ENCODE assay signal across 9 mouse cellular contexts in genomic region chr2:134481759-134482158, GRCm38 (mm10).
DNase-seq lines count a peak whose midpoint lies in the region; ATAC-seq lines count a peak whose summit lies in the region.
"Had no signal": no experiment of that assay in that cellular context is flagged by ENCODE, and none has a peak within 500 bp of the region (broad histone marks: within the 10 kb centered on the region; RNA-seq: fewer than 3 reads in every experiment).

No protein-coding gene starts in this region.

- 8% methylated on average over 8 of the region's 8 CpGs for WGBS in liver, embryonic 13.5 days (ENCODE audit: insufficient replicate concordance)

- no peaks in the 10 kb centered on the region for H3K27me3 ChIP-seq in liver, embryonic 13.5 days

- H3K4me2 ChIP-seq in liver, embryonic 13.5 days: no peak overlapping the region
- H3K4me2 ChIP-seq: hindbrain, embryonic 15.5 days had no signal

- peak; percentile 56 for DNase-seq in A20 (ENCODE audit: low read depth, low spot score)
- peak; percentile 45 for DNase-seq in Muller cell, postnatal 12 days (ENCODE audit: inconsistent ontology term)
- peak; percentile 79 to 84 for DNase-seq in cerebellum, postnatal 14 days
- DNase-seq in gastrocnemius, adult 18-20 months (ENCODE audit: low spot score): peak; percentile 66
- peak; percentile 87 for DNase-seq in kidney, postnatal 10 days
- peak; percentile 4 for DNase-seq in liver, embryonic 13.5 days
- DNase-seq in retina, adult 2 months (ENCODE audit: low read depth, low spot score): peak; percentile 18
- DNase-seq in yolk sac, embryonic 10.5 days (ENCODE audit: low spot score): peak; percentile 24

- no peak overlapping the region for H3K27ac ChIP-seq in liver, embryonic 13.5 days
- H3K27ac ChIP-seq: hindbrain, embryonic 15.5 days had no signal

- no peak overlapping the region for H3K9ac ChIP-seq in liver, embryonic 13.5 days
- H3K9ac ChIP-seq: hindbrain, embryonic 15.5 days had no signal

- H3K9me3 ChIP-seq in liver, embryonic 13.5 days (replicated peaks): no peaks in the 10 kb centered on the region
- H3K9me3 ChIP-seq: hindbrain, embryonic 15.5 days had no signal

- no peaks in the 10 kb centered on the region for H3K4me1 ChIP-seq in liver, embryonic 13.5 days (replicated peaks)
- H3K4me1 ChIP-seq: hindbrain, embryonic 15.5 days had no signal

- H3K4me3 ChIP-seq in liver, embryonic 13.5 days (replicated peaks): no peak overlapping the region
- H3K4me3 ChIP-seq: hindbrain, embryonic 15.5 days had no signal

- ATAC-seq in liver, embryonic 13.5 days (ENCODE audit: low read depth): no peak

- H3K36me3 ChIP-seq in liver, embryonic 13.5 days: no peaks in the 10 kb centered on the region
- H3K36me3 ChIP-seq: hindbrain, embryonic 15.5 days had no signal

Comparison
In these comparisons a context has a peak if more than half of its experiments do, and no peak if none do; other contexts are left out.
1. DNase-seq: peak in every context shown above with its lines; median percentile 87 in kidney, postnatal 10 days; 82 in cerebellum, postnatal 14 days; 66 in gastrocnemius, adult 18-20 months; 56 in A20; 45 in Muller cell, postnatal 12 days; 24 in yolk sac, embryonic 10.5 days; 18 in retina, adult 2 months; 4 in liver, embryonic 13.5 days.